Mouse (Mus musculus): ENCODE results near the gene Pank1.

DNA sequence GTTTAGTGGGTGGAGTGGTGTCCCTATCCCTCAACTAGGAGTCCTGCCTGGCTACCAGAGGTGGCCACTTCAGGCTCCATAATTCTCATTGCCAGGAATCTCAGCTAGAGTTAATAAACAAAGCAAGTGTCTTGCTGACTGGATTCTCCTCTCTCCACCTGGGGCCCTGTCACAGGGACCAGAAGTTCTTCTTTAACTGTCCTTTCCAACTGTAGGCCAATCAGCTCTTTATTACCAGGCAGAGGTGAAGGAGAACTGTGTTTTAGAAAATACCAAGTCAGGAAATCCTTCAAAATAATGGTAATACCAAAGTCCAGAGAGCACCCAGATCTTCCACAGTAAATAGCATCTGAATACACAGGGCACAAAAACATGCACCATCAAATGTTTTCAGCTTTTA lies 33.1 kb upstream of the Pank1 start:
- TF ChIP-seq CTCF (IDR thresholded peaks at IDR 0.05; ENCODE audit: extremely low read depth, insufficient read depth, insufficient read length, insufficient replicate concordance) (no peak), POLR2A (IDR thresholded peaks at IDR 0.05; ENCODE audit: low read depth, low read length) (no peak)
